Mouse (Mus musculus) hindbrain, embryonic 10.5 days (tissue): ENCODE results near the gene Btg2. TPM values are rescaled to one million over a fixed set of nuclear protein-coding genes. Genes with fewer than 3 reads are reported as not detected.

Experiments
- DNase-seq: peaks from one replicate; pipeline ENCODE4 v3.0.0-alpha.2; 2017; ENCODE audit warnings: low spot score
- H3K27ac ChIP-seq: fragments of 300-500 bp; sonication (generic); 2 replicates; pipeline ENCODE4 v1.5.1; 2016; ENCODE audit warnings: mild to moderate bottlenecking, moderate library complexity
- H3K27me3 ChIP-seq: fragments of 300-500 bp; sonication (generic); 2 replicates; pipeline ENCODE4 v1.6.1; 2016; ENCODE audit warnings: mild to moderate bottlenecking; ENCODE audit not compliant: poor library complexity, insufficient read depth, severe bottlenecking
- H3K36me3 ChIP-seq: fragments of 300-500 bp; sonication (generic); 2 replicates; pipeline ENCODE4 v1.6.1; 2016; ENCODE audit warnings: mild to moderate bottlenecking, moderate library complexity
- H3K4me1 ChIP-seq: fragments of 300-500 bp; sonication (generic); replicated peaks from 2 replicates; pipeline ENCODE4 v1.6.1; 2016; ENCODE audit warnings: mild to moderate bottlenecking
- H3K4me3 ChIP-seq: fragments of 300-500 bp; sonication (generic); 2 replicates; pipeline ENCODE4 v1.5.1; 2016; ENCODE audit warnings: mild to moderate bottlenecking, moderate library complexity
- H3K9me3 ChIP-seq: fragments of 300-500 bp; sonication (generic); 2 replicates; pipeline ENCODE4 v1.6.1; 2016; ENCODE audit warnings: mild to moderate bottlenecking, moderate library complexity
- WGBS: fragments of 180-500 bp; shearing (Covaris S2); methylation state at CpG from one replicate; pipeline ENCODE4 v1.1.7; 2016; 5-methylcytosine and 5-hydroxymethylcytosine counted together
- polyA plus RNA-seq: library from polyadenylated mRNA; unstranded; fragments of >200 nt; fragmentation: Nextera tagmentation; extraction: Ambion mirVana; gene quantifications from 2 replicates; pipeline ENCODE4 v1.2.1, GENCODE M21; 2016

Btg2 gene
- polyA plus RNA-seq, 1 experiment from 2014 or later, result 117 TPM

- WGBS, result 53% methylated on average over 3 of the region's 3 CpGs
- H3K4me1 ChIP-seq, result peaks cover 11% of the 10 kb centered on the region
- no peaks in the 10 kb centered on the region for H3K9me3 ChIP-seq
- peak overlapping the region; percentile 50; the same call in 1 of the 2 replicates for H3K27ac ChIP-seq
- no peaks in the 10 kb centered on the region for H3K36me3 ChIP-seq
- H3K4me3 ChIP-seq, result no peak overlapping the region
- H3K27me3 ChIP-seq, result 0 out of 2 replicates have a peak, but pooled peaks cover 4% of the 10 kb centered on the region
- no peak for DNase-seq
Measured at GRCm38 (mm10) chr1:134105764-134106430, 27.0 kb upstream of the Btg2 start.

GRCm38 (mm10) chr1:134105043-134105763 is 26.3 kb upstream of the Btg2 start:
- WGBS, result 81% methylated on average over 11 of the region's 11 CpGs
- H3K9me3 ChIP-seq, result no peaks in the 10 kb centered on the region

GRCm38 (mm10) chr1:134103861-134104260 is 24.9 kb upstream of the Btg2 start:
- Histone ChIP-seq H3K4me1 (peaks cover 25% of the 10 kb centered on the region), H3K9me3 (no peaks in the 10 kb centered on the region), H3K27ac (peak overlapping the region; percentile 50; the same call in 1 of the 2 replicates), H3K36me3 (no peaks in the 10 kb centered on the region), H3K4me3 (no peak overlapping the region), H3K27me3 (0 out of 2 replicates have a peak, but pooled peaks cover 4% of the 10 kb centered on the region)
- DNase-seq, result no peak
- 81% methylated on average over 5 of the region's 5 CpGs for WGBS

More at GRCm38 (mm10) chr1:134105043-134105763, 26.3 kb upstream of the Btg2 start:
- H3K27ac ChIP-seq, result peak overlapping the region; percentile 42; the same call in 1 of the 2 replicates
- H3K27me3 ChIP-seq, result 0 out of 2 replicates have a peak, but pooled peaks cover 4% of the 10 kb centered on the region
- no peak overlapping the region for H3K4me3 ChIP-seq
- H3K4me1 ChIP-seq, result peaks cover 13% of the 10 kb centered on the region
- no peak for DNase-seq
- H3K36me3 ChIP-seq, result no peaks in the 10 kb centered on the region

- no peak overlapping the region for H3K4me3 ChIP-seq
- no peaks in the 10 kb centered on the region for H3K36me3 ChIP-seq
- no peaks in the 10 kb centered on the region for H3K9me3 ChIP-seq
- H3K27ac ChIP-seq, result peak overlapping the region; percentile 56
- H3K27me3 ChIP-seq, result no peaks in the 10 kb centered on the region
- DNase-seq, result no peak
- WGBS, result 69% methylated on average over 3 of the region's 3 CpGs
- H3K4me1 ChIP-seq, result peaks cover 48% of the 10 kb centered on the region
Measured at GRCm38 (mm10) chr1:134101593-134101992, 22.7 kb upstream of the Btg2 start.

GRCm38 (mm10) chr1:134100928-134101327 is 22.0 kb upstream of the Btg2 start:
- Histone ChIP-seq H3K4me1 (peaks cover 50% of the 10 kb centered on the region), H3K27me3 (no peaks in the 10 kb centered on the region), H3K9me3 (no peaks in the 10 kb centered on the region), H3K36me3 (no peaks in the 10 kb centered on the region), H3K27ac (peak overlapping the region; percentile 88; the same call in 1 of the 2 replicates), H3K4me3 (no peak overlapping the region)
- no peak for DNase-seq
- 82% methylated on average over 4 of the region's 4 CpGs for WGBS

- DNase-seq, result no peak
- WGBS, result 81% methylated on average over 5 of the region's 5 CpGs
- H3K27ac ChIP-seq, result peak overlapping the region; percentile 88
- no peaks in the 10 kb centered on the region for H3K27me3 ChIP-seq
- H3K9me3 ChIP-seq, result no peaks in the 10 kb centered on the region
- H3K4me1 ChIP-seq, result peaks cover 55% of the 10 kb centered on the region
- no peaks in the 10 kb centered on the region for H3K36me3 ChIP-seq
- H3K4me3 ChIP-seq, result no peak overlapping the region
Measured at GRCm38 (mm10) chr1:134100401-134100800, 21.5 kb upstream of the Btg2 start.

- peaks cover 62% of the 10 kb centered on the region for H3K4me1 ChIP-seq
Measured at GRCm38 (mm10) chr1:134099516-134100235, 20.8 kb upstream of the Btg2 start.

GRCm38 (mm10) chr1:134098726-134099515 is 20.0 kb upstream of the Btg2 start:
- Histone ChIP-seq H3K4me3 (peak overlapping the region; percentile 55), H3K4me1 (peaks cover 64% of the 10 kb centered on the region), H3K9me3 (no peaks in the 10 kb centered on the region), H3K27ac (peak overlapping the region; percentile 88), H3K36me3 (no peaks in the 10 kb centered on the region), H3K27me3 (0 out of 2 replicates have a peak, but pooled peaks cover 3% of the 10 kb centered on the region)
- DNase-seq, result peak; percentile 77
- WGBS, result 12% methylated on average over 17 of the region's 17 CpGs

More at GRCm38 (mm10) chr1:134099516-134100235, 20.8 kb upstream of the Btg2 start:
- 34% methylated on average over 12 of the region's 12 CpGs for WGBS
- DNase-seq, result no peak
- Histone ChIP-seq H3K36me3 (no peaks in the 10 kb centered on the region), H3K27me3 (no peaks in the 10 kb centered on the region), H3K4me3 (peak overlapping the region; percentile 55), H3K9me3 (no peaks in the 10 kb centered on the region), H3K27ac (peak overlapping the region; percentile 88)

- Histone ChIP-seq H3K4me1 (peaks cover 69% of the 10 kb centered on the region), H3K27ac (peak overlapping the region; percentile 88), H3K36me3 (no peaks in the 10 kb centered on the region), H3K27me3 (peaks cover 4% of the 10 kb centered on the region; the same call in 1 of the 2 replicates), H3K9me3 (no peaks in the 10 kb centered on the region), H3K4me3 (peak overlapping the region; percentile 55)
- DNase-seq, result no peak
- WGBS, result 75% methylated on average over 13 of the region's 13 CpGs
Measured at GRCm38 (mm10) chr1:134097956-134098725, 19.2 kb upstream of the Btg2 start.

GRCm38 (mm10) chr1:134097080-134097855 is 18.3 kb upstream of the Btg2 start:
- H3K36me3 ChIP-seq, result no peaks in the 10 kb centered on the region
- H3K27ac ChIP-seq, result peak overlapping the region; percentile 88
- DNase-seq, result no peak
- H3K9me3 ChIP-seq, result no peaks in the 10 kb centered on the region
- WGBS, result 90% methylated on average over 7 of the region's 7 CpGs
- peaks cover 4% of the 10 kb centered on the region; the same call in 1 of the 2 replicates for H3K27me3 ChIP-seq
- H3K4me3 ChIP-seq, result no peak overlapping the region
- H3K4me1 ChIP-seq, result peaks cover 78% of the 10 kb centered on the region
